Mouse (Mus musculus): Measurements from ENCODE around the gene Ptpn12.

The Ptpn12 gene

DNA sequence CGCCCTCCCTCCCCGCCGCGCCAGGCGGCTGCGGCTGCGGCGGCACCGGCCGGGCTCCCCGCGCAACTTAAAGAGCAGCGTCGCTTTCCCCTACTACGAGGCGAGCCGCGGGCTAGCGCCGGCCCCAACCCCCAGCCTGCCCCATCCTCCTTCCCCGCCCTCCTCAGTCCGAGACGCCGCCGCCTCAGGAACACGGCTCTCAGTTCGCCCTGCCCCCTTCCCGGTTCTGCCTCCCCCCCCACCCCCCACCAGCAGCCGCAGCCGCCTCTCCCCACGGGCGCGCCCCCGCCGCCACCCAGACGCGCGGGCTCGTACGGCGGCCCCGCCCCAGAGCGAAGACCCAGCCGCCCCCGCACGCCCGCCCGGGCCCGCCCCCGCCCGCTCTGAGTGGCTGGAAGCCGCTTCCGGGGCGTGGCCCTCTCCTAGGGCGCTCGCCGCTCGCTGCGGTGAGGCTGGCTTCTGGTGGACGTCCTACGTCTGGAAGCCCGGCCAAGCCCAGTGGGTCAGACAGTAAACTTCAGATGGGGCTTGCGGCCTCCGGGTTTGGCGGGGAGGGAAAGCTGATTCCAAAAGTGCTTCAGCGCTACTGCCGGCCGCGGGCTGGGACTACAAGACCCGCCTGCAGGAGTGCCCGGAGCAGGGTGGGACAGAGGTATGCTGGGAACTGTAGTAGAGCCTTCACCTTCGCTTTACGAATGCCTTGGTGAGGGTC is at the start of gene Ptpn12:
Ptpn12 (minus strand) TSS at position 92 of the 712 bp plus-strand sequence.
- peak; percentile 87 for DNase-seq (ENCODE audit: extremely low read depth, low read depth)

DNA sequence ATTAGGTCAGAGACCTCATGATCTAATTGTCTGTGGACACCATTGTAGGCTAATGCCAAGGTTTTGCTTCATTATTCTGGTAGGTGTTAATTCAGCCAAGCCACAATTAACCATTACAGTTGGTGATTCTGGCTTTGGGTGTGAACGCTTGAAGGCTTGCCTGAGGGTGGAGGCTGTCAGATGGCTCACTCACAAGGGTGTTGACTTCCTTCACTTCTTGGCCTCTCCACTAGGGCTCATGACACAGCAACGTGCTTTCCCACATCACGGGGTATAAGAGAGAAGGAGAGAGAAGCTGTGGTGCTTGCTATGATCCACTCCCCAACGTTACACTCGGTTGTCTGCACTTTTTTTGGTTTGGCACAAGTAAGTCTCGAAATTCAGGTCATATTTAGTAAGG is 35.5 kb upstream of the Ptpn12 start:
- DNase-seq (ENCODE audit: extremely low read depth, low read depth) = no peak

DNA sequence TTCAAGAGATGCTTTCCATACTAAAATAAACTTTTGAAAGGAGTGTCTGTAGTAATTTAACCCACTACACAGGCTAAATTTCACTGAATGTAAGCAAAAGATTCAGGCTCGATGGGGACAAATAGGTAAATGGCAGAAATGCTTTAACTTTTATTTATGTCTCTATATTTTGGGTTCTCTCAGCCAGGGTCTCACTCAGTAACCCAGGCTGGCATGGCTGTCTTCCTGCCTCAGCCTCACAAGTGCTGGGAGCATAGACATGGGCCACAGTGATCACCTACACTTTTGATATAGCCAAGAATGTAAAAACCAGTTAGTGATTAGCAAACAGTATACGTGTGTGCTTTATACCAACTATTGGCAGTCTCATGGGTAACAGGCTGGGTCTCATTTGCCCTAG is 1.5 kb upstream of the Ptpn12 start:
- no peak for DNase-seq (ENCODE audit: extremely low read depth, low read depth)

DNA sequence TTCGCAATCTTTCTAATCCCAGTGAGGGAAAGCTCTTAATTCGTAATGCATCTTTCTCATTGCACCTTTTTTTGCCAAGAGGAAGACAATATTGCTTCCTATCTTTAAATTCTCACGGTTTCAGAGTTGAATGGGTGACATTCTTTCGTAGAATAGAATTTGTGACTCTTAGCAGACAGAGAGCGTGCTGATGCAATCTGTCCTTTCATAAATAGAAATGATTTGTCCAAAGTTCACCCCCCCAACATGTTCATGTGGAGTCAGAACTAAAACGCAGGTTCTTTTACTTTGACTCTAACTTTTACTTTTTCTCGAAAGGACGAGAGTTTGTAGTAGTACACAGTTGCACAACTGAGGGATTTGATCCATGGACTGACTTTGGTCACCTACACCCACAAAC is 884 bp upstream of the Ptpn12 start:
- DNase-seq (ENCODE audit: extremely low read depth, low read depth) = no peak

DNA sequence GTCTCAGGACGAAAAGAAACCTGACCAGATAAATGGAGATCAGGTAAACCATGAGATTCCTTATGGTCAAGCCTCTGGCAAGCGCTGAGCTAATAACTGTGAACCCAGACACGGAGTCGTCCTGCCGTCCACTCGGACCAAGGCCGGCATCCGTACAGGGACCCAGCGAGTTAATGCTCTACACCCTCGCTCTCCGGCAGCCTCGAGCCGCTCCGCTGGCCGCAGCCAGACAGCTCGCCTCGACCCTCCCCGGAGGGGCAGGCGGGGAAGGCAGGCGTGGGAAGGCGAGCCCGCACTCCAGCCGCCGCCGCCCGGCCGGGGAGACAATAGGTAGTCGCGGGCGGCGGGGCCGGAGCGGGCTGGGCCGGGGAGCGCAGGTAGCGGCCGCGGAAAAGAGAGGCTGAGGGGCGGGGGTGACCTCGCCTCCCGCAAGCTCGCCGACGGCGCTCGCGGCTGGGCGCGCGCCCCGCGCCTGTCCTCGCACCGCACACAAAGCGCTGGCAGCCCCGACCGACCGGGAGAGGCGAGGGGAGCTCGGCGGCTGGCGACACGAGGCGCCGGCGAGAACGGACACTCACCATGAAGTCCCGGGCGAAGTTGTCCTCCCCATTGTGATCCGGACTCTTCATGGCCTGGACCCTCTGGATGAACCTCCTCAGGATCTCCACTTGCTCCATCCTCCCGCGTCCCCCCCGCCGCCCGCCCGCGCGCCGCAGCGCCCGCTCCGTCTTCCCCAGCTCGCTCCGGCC is 466 bp downstream of the Ptpn12 start:
- DNase-seq (ENCODE audit: extremely low read depth, low read depth) = no peak

DNA sequence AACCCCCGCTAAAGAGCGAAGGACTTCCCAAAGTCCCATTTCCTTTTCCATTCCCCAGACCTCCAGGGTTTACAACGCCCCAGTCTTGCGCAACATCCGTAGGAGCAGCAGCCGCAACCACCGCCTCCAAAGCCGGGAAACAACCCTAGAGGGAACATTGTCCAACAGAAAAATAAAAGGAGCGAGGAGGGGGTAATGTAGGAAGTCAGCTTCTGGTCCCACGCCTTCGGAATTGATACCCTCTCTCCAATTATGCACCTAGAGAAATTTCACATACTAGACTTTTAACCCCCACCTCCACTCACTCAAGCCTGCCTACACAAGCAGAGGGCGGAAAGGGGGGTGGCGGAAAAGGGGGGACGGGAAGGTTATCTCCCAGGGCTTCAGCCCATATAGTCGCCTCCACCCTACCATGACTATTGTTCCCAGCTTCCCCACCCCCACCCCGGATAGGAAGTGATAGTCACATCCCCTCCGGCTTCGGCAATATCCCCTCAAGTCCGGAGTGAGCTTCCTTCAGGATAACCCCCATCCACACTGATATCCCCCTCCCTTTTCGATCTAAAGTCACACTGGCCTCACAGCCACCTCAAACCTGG is 1.1 kb downstream of the Ptpn12 start:
- DNase-seq (ENCODE audit: extremely low read depth, low read depth) = no peak

DNA sequence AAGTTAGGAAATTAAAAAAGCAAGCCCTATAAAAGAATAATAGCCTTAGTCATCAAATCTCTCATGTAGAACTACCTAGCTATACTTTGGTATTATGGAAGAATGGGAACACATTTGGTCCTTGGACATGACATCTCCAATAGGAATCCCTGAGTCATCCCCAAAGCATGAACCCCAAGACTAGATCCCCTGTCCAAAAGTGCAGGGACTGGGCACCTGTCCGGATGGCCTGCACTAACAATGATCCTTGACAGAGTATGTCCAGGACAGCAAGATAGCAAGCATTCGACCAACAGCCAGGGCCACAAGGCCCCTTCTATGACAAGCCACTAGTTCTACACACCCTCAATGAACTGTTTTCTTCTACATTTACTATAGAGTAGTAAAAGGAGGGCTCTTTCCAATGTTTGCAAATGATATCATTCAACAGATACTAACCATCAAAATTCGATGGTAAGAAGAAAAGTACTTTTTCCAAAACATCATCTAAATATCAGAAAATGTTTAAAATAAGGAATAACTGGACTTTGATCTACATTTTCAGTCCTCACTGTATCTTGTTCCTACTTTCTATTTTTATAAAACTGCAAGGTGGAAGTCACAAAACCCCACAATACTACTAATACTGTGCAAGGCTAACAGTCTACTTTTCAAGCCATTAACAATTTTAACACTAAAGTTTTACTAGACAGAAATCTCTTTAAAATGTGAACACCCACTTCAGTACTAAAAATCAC is 2.0 kb downstream of the Ptpn12 start:
- no peak for DNase-seq (ENCODE audit: extremely low read depth, low read depth)

DNA sequence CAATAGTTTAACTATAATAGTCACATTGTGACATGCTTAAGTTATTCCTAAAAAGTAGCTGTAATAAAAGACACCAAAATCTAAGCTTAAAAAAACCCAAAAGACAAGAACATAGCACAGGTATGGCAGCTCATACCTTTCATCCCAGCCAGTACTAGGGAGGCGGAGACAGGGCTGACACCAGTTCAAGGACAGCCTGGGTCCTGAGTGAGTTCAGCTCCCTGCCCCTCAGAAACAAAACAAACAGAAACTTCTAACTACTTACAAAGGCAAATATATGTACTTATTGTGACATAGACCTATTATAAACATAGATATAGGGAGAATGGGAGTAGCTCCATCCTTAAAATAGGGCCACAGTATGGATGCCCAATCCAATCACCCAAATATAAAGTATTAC is 3.2 kb downstream of the Ptpn12 start:
- DNase-seq (ENCODE audit: extremely low read depth, low read depth) = no peak

DNA sequence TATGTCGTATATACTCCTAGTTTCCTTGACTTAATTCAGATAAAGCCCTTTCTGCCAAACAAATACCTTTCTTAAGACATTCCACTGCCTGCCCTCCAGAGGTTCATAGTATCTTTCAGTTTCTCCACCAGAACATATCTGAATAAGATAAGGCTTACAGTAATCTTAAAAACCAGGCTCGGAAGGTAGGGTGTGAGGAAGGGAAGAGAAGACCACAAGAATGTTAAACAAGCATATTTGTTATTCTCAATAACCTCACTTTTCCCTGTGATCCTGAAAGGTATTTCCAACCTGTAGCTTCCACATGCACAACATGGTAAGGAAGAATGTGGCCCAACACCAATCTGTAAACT is 5.0 kb downstream of the Ptpn12 start:
- no peak for DNase-seq (ENCODE audit: extremely low read depth, low read depth)

DNA sequence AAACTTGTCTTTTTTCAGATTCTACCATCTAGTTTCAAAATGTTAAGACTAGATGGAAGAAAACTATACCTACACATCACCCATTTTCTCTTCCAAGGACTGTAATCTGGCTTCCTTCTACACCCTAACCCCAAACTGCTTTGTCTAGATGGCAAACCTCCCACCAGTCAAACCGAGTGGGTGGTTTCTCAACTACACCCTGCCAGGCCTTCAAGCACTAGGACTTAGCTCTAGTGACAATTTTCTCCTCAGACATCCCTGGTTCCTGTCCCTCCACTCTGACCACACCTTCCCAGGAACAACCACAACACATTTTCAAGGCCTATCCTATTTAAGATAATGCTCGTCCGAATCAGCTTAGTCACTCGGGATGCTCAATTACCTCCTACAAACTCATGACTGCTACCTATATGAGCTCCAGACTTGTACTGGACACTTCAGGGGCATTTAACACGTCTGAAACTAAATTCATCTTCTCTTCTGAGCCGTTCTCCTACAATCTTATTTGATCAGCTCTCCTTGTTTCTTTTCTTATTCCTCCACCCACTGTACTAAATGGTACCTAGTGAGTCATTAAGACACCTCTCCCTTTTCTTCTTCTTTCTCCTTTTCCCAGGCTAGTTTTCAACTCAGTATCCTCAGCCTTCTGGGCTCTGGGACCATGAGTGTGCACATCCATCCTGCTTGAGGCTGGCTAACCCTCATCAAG is 5.5 kb downstream of the Ptpn12 start:
- DNase-seq (ENCODE audit: extremely low read depth, low read depth) = no peak

DNA sequence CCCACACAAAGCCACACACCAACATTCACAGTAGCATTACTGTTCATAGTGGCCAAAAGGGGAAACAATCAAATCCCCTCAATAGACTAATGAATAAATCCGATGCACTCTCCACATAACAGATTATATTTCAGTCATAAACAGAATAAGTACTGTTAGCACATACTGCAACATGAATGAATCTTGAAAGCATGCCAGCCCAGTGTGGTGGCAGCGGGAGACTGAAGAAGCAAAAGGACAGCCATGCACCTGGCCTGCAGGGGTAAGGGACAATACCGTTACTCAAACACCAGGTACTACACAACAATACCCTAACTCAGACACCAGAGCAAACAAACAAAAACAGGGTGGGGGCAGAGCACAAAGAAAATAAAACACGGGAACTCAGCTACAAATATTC is 6.7 kb downstream of the Ptpn12 start:
- DNase-seq (ENCODE audit: extremely low read depth, low read depth) = no peak

DNA sequence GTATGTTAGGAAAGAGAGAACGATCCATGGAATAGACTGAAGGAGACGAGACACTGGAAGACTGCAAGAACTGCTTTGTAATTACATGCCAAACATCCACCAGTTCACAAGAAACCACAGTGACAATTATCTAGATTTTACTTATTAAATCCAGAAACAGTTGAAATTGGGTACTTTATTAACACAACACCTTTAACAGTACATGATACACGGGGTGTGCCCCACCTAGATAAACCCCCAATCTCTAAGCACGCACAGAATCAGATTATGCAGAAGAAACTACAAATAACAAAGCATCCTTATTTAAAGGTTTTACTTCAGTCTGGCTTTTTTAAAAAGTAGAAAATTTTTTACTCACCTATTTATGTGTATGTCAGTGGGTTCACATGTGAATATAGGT is 8.6 kb downstream of the Ptpn12 start:
- DNase-seq (ENCODE audit: extremely low read depth, low read depth) = no peak

DNA sequence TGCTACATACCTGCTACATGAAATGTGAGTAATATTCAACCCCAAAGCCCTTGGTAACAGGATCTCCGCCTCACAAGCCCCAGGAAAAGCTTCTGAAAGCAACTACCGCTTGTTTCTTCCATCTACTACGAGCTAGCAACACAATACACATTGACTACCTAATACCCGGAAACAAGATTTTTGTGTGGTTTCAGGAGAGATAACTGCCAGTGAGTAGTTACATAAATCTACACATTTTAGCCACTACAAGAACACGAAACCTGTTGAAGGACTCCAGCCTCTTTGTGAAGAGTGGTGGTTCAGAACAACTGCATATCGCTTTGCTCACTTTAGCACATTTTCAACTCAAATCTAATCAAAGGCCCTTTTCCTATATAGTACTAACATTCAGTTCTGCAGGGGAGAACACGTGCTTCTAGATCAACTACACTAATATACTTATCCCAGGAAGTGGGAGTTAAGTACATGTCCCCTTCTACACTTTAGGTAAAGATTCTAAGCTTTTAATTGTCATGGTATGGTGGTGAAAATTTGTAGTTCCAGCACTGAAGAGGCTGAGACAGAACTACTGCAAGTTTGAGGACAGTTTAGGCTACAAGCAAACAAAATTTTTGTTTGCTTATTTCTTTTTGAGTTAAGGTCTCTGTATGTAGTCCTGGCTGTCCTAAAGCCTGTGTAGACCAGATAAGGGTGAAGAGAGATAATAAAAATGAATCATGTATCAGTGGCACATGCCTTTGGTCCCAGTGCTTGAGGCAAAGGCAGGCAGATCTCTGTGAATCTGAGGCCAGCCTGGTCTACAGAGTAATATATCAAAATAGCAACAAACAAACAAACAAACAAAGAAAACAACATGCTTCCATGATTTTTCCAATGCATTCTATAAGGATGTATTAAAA is 9.3 kb downstream of the Ptpn12 start:
- no peak for DNase-seq (ENCODE audit: extremely low read depth, low read depth)

DNA sequence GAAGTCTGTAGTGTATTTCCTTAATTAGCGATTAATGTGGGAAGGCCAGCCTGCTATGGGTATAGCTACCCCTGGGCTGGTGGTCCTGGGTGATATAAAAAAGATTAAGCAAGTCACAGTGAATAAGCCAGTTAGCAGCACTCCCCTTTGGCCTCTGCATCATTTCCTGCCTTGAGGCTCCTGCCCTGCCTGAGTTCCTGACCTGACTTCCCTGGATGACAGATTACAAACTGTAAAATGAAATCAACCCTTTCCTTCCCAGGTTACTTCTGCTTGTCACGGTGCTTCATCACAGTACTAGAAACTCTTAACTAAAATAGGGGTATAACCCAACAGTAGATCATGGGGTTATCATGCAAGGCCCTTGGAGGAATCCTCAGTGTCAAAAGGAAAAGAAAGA is 10.2 kb downstream of the Ptpn12 start:
- DNase-seq (ENCODE audit: extremely low read depth, low read depth) = no peak

DNA sequence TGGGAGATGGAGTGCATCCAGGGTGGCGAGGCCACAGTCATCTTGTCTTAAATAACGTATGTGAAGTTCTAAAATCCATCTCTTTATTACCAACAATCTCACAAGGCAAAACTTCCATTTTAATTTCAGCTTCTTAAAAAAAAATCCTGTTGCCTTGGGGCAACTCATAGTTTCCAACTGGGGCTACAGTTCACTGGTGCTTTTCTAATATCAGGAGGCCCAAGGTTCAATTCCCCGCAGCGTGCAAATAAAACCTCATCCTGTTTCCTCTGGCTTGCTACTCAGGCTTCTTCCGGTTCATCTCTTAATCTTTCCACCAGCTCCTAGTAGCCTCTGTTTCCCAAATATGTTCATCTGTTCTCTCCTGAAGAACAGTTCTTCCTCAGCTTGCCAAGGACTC is 17.6 kb downstream of the Ptpn12 start:
- DNase-seq (ENCODE audit: extremely low read depth, low read depth) = no peak

DNA sequence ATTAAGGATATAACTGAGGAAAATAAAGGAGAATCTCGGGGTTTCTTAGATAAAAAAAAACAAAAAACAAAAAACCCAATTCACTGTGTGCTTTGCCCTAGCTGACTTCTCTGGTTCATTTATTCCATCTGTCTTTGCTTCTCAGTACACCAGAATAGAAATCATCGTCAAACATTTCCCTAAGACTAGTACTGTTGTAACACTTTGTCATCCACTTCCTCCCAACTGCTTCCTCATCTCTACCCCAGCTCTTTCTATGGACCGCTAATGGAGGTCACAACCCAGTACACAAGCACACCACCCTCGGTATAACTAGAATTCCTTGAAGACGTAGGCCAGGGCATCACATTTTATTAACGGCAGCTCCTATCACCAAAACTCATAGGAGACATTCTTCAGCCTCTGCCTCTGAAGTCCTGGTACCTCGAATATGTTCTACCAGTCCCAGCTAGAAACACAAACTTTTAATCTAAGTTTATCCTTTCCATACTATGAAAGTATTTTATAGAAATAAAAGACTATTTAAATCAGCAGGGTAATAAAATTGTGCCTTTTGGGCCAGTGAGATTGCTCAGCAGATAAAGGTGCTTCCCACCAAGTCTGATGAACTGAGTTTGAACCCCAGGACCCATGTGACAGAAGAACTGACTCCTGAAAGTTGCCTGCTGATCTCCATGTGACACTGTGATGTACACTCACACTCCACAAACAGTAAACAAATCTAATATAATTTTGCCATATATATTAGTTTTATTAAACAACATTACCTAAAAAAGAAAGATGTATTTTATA is 19.8 kb downstream of the Ptpn12 start:
- DNase-seq (ENCODE audit: extremely low read depth, low read depth) = no peak

DNA sequence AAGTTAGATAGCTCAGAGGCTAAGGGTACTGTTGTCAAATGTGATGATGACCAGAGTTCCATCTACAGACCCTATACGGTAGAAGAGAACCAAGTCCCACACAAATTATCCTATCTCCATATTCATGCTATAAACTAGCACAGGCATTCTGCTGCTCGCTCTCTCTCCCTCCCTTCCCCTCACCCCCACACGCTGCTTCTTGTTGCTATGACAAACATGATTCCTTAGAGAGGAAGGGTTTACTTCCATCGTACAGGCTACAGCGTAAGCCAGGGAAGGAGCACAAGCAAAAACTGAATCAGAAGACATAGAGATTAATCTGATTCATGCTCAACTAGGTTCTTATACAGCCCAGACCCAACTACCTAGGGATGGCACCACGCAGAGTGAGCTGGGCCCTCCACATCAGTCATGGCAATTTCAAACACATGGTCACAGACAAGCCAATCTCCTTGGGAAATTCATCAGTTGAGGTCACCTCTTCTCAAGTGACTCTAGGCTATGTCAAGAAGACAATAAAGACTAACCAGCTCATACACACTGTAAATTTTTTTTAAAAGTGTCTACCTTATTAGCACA is 21.2 kb downstream of the Ptpn12 start:
- DNase-seq (ENCODE audit: extremely low read depth, low read depth) = no peak

DNA sequence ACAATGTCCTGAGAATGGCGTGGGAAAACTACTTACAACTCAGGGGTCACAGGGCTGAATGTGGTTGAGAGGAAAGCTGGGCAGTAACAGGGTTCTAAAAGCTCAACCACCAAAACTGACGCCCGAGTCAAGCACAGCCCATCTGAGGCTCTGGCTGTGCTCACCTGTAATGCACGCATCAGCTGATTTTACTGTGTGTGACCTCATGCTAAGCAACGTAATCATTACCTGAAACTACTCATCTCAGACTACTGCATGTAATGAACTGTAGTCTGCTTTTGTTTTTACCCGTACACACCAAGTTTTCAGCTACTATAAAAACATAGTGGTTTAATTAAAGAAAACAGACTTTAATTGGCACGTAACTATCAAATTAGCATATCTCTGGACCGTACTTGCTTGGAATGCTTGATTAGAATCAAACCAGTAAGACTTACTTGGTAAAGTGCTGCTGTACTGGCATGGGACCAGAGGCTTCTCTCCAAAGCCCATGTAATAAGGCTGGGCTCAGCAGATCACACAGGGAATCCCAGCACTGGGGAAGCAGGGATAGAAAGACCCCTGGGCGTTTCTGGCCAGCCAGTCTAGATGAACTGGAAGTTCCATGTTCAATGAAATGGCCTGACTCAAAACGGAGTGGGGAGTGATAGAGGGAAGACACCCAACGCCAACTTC is 22.2 kb downstream of the Ptpn12 start:
- DNase-seq (ENCODE audit: extremely low read depth, low read depth) = no peak

DNA sequence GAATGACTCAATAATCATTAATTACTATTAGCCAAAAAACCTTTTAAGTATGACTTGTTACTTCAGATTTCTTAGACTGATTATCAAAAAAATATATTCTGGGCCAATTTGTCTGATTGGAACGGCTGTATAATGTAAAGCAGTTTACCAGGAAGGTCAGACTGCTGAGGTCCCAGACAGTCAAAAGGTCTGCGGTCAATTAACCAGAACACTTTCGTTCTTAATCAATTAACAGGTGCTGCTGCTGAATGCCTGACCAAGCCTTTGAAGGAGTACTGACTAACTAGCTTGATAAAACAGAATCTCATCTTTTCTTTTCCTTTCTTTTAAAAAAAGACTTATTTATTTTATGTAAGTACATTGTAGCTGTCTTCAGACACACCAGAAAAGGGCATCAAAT is 23.1 kb downstream of the Ptpn12 start:
- no peak for DNase-seq (ENCODE audit: extremely low read depth, low read depth)
